ENCODE assay signal across 8 mouse cellular contexts in the genomic region with DNA sequence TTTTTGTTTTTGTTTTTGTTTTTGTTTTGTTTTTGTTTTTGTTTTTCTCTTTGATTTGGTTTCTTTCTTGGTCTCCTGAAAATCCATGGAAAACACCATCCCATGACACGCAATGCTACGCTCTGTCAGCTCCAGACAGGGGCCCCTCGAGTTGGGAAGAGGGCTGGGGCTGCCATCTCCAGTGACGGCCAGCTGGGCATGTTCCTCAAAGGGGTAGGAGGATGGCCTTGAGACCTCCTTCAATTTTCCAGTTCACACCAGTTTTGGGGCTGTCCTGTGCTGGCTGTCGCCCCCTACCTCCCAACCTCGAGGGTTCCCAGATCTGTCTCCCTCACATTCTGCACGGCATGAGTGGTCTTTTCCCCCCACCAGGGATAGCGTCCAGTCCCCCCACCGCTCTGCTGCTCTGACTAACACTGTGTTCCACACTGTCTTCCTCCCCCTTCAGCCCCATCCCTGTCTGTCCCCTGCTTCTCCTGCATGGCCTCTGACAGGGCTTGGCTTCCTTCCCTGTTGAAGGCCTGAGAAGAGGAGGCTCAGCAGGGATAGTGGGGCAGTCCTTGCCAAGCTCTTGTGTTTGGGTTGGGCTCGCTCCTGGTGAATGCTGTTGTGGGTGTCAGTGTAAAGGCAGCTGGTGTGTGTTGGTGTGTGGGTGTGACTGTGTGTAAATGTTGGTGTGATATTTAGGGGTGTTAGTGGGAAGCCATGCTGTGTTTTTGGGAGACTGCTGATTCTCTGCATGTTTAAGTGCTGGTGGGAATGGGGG. TPM values are rescaled to one million over a fixed set of nuclear protein-coding genes. Genes with fewer than 3 reads are reported as not detected.
DNase-seq lines count a peak whose midpoint lies in the region; ATAC-seq and TF ChIP-seq lines count a peak whose summit lies in the region.

No protein-coding gene starts in this region.

- WGBS in kidney, embryonic 16.5 days: 44% methylated on average over 10 of the region's 10 CpGs
- 31% methylated on average over 10 of the region's 10 CpGs for WGBS in olfactory bulb, adult 2 months

- H3K27ac ChIP-seq in kidney, embryonic 16.5 days (ENCODE audit: low read length): no peak overlapping the region
- H3K27ac ChIP-seq in olfactory bulb, adult 2 months (ENCODE audit: insufficient read depth, low read depth, low read length): peak overlapping the region; percentile 85

- H3K36me3 ChIP-seq in kidney, embryonic 16.5 days (ENCODE audit: insufficient read depth, low read length): no peaks in the 10 kb centered on the region

- no peak overlapping the region for H3K4me2 ChIP-seq in kidney, embryonic 16.5 days (replicated peaks; ENCODE audit: low read depth, low read length)

- H3K27me3 ChIP-seq in kidney, embryonic 16.5 days (ENCODE audit: insufficient read depth, low read length): no peaks in the 10 kb centered on the region

- no peak for DNase-seq in kidney, adult 9 months
- DNase-seq in cerebellum, postnatal 10 days: peak; percentile 57 to 76
- DNase-seq in layer of hippocampus, adult 9-11 months: peak; percentile 85
- DNase-seq in spleen, postnatal 10 days (ENCODE audit: low spot score in 2 of 2): no peak
- DNase-seq in thymus, postnatal 25 days: no peak
- DNase-seq in embryo, embryonic 10 days (ENCODE audit: low spot score): no peak

- no peak for TF ChIP-seq POLR2A in olfactory bulb, adult 2 months (IDR thresholded peaks at IDR 0.05; ENCODE audit: insufficient read depth, low read depth, low read length)

- peaks cover 22% of the 10 kb centered on the region for H3K4me1 ChIP-seq in kidney, embryonic 16.5 days (ENCODE audit: insufficient read depth, low read length)
- peaks cover 56% of the 10 kb centered on the region for H3K4me1 ChIP-seq in olfactory bulb, adult 2 months (ENCODE audit: control insufficient read depth, insufficient read depth, low read length)

- no peak for TF ChIP-seq CTCF in olfactory bulb, adult 2 months (IDR thresholded peaks at IDR 0.05; ENCODE audit: insufficient read depth, low read depth, low read length)

- H3K9me3 ChIP-seq in kidney, embryonic 16.5 days (ENCODE audit: low read length): no peaks in the 10 kb centered on the region

- H3K4me3 ChIP-seq in kidney, embryonic 16.5 days (ENCODE audit: low read length): no peak overlapping the region
- H3K4me3 ChIP-seq in olfactory bulb, adult 2 months (ENCODE audit: insufficient read depth, low read depth, low read length): no peak overlapping the region

- peak; percentile 56 for ATAC-seq in kidney, embryonic 16.5 days (ENCODE audit: low FRiP score, low TSS enrichment)

- H3K9ac ChIP-seq in kidney, embryonic 16.5 days (replicated peaks; ENCODE audit: low read length): no peak overlapping the region

RNA-seq across cellular contexts. Expression of a gene that starts 46.0 kb away (rescaled TPM):
- 6.0 and 6.2 TPM in 2 replicates for polyA plus RNA-seq in kidney, embryonic 16.5 days (2015; fragmentation: Nextera tagmentation; extraction: Ambion mirVana)
- 202 and 263 TPM in 2 replicates for polyA plus RNA-seq in olfactory bulb, adult 2 months (2012; ENCODE audit: insufficient read depth, insufficient read length, low replicate concordance, missing spikeins)

Comparison
In these comparisons a context has a peak if more than half of its experiments do, and no peak if none do; other contexts are left out.
1. DNase-seq: peak in cerebellum, postnatal 10 days (2 of 2) and layer of hippocampus, adult 9-11 months (single experiment); none in kidney, adult 9 months (single experiment), spleen, postnatal 10 days (0 of 2), thymus, postnatal 25 days (single experiment) and embryo, embryonic 10 days (single experiment).
2. RNA of a gene that starts 46.0 kb away (polyA plus RNA-seq): 202 to 263 TPM in olfactory bulb, adult 2 months; 6.0 to 6.2 TPM in kidney, embryonic 16.5 days; every median in the first group is over 10 times any median in the second.